Mouse (Mus musculus): ENCODE measurements around the gene Gprin3. TPM values are rescaled to one million over a fixed set of nuclear protein-coding genes. Genes with fewer than 3 reads are reported as not detected.
"Not testable (repeated sequence)": the region's sequence is repeated elsewhere in the genome, so short reads cannot be mapped to it uniquely, and the experiment has no call there.

Gene Gprin3
- total RNA-seq, 2 experiments from 2014 or later = 17.9 to 18.3 TPM

- no peak for DNase-seq (ENCODE audit: low spot score in 2 of 2)
Observed at GRCm38 (mm10) chr6:59351108-59351789, 74.8 kb downstream of the Gprin3 start.

DNA sequence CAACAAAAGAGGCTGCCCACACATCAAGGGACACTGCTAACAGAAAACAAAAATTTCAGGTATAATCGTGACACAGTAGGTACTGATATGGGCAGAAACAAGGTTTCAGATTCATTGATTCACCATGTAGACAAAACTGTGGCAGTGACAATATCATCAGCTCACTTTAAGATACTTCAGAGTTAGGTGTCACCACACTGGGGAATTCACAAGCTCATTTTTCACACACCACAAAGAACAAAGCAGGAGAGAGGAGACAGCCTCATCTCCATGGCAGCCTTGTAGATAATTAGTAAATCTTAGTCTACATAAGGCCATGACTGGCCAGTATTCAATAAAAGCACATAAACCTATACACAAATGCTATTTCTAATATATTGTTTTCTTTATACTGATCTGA lies 77.4 kb downstream of the Gprin3 start:
- DNase-seq (ENCODE audit: low spot score in 2 of 2) = no peak

- DNase-seq (ENCODE audit: low spot score in 2 of 2) = no peak
Observed at GRCm38 (mm10) chr6:59341146-59341545, 84.9 kb downstream of the Gprin3 start.

DNA sequence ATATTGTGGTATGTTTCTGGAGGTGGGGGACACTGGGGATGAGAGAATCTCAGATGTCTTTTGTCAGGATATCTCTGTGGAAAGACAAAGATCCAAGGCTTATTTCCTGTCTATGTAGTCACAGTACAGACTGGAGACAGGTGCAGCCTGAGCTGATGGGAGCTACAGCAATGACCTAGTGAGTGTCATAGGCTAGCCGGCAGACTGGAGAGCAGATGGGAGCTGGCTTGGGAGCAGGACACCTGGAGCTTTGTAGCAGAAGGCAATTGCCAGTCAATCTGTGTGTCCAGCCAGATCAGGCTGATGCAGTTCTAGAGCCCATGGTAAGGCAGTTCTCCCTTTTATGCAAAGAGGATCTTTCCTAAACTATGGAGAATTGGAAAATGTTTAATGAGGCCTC lies 97.8 kb downstream of the Gprin3 start:
- DNase-seq (ENCODE audit: low spot score in 2 of 2) = no peak

DNA sequence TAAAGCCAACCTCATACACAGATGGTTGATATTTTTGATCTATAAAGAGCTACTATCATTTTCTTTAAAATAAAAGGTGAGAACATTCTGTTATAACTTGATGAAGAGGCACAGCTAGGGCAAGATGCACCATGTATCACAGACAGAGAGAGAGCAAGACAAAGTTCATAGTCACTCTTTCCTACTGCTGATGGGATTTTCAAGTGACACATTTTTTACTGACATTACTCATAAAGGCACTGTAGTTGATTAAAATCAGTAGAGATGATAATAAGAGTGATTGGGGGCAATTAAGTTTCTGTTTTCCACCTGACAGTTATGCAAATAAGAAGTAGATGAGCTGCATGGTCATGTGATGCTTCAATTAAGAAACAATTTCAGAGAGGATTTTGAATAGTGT lies 110.2 kb downstream of the Gprin3 start:
- no peak for DNase-seq (ENCODE audit: low spot score in 2 of 2)

- no peak for DNase-seq (ENCODE audit: low spot score in 2 of 2)
Observed at GRCm38 (mm10) chr6:59315090-59315489, 111.0 kb downstream of the Gprin3 start.

- DNase-seq (ENCODE audit: low spot score in 2 of 2) = no peak
Observed at GRCm38 (mm10) chr6:59313162-59313561, 112.9 kb downstream of the Gprin3 start.

GRCm38 (mm10) chr6:59311241-59311640 lies 114.9 kb downstream of the Gprin3 start:
- no peak for DNase-seq (ENCODE audit: low spot score in 2 of 2)

DNA sequence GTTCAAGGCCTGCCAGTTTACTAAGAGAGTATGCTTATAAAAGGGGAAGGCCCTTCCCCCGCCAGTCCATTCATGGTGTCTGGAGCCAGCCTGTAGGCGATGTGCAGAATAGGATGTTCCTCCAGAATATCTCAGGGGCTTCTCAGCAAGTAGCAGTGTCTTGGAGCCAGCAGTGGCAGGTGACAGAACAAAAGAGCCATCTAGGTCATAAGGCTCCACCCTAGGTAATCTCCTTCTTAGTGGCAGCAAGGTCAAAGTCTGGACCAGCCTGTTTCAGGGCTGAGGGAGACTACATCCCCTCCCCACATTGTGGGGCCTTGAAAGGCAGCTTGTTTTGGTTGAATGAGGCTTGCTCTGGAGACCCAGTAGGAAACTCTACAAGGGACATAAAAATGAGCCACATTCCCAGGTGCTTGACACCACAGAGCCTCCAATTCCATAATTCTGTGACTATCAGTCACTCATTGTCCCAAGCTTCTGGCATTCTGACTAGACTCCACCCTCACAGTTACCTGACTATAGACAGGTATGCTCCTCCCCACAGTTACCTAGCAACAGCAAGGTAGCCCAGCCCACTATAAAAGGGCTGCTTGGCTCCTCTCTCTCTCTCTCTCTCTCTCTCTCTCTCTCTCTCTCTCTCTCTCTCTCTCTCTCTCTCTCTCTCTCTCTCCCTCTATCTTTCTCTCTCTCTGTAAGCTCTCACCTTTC lies 121.7 kb downstream of the Gprin3 start:
- DNase-seq (ENCODE audit: low spot score in 2 of 2) = not testable (repeated sequence)

GRCm38 (mm10) chr6:59303031-59303430 lies 123.1 kb downstream of the Gprin3 start:
- DNase-seq (ENCODE audit: low spot score in 2 of 2) = no peak

Other genes with a start within 250 kb of the Gprin3 start
- gene Tigd2, start 217.4 kb downstream of the Gprin3 start, total RNA-seq (2021) = 10 to 100 TPM; 12.4 to 13.1 TPM